Mouse (Mus musculus) erythroblast, adult 5-6 weeks (primary cell): ENCODE measurements around the gene Taf12. TPM values are rescaled to one million over a fixed set of nuclear protein-coding genes. Genes with fewer than 3 reads are reported as not detected.

Experiments used
- ATAC-seq: replicated peaks from 2 replicates; pipeline ENCODE4 v1.8.0; 2016; ENCODE audit warnings: moderate number of reproducible peaks, mild to moderate bottlenecking, moderate TSS enrichment, inconsistent platforms; ENCODE audit not compliant: poor library complexity, low FRiP score, severe bottlenecking
- total RNA-seq, 2 experiments: library from RNA; stranded (forward) in 1 of 2; stranded (reverse) in 1 of 2; fragments of 150-400 nt in 1 of 2; fragments of 200-764, 138-1000 nt in 1 of 2; gene quantifications; 2 replicates each; pipeline versions ENCODE4 v1.2.3 to v1.2.4; 2015 to 2017; ENCODE audit warnings: low replicate concordance in 2 of 2

The Taf12 gene
- total RNA-seq, 2 experiments from 2014 or later, result 10.2 to 18.8 TPM

DNA sequence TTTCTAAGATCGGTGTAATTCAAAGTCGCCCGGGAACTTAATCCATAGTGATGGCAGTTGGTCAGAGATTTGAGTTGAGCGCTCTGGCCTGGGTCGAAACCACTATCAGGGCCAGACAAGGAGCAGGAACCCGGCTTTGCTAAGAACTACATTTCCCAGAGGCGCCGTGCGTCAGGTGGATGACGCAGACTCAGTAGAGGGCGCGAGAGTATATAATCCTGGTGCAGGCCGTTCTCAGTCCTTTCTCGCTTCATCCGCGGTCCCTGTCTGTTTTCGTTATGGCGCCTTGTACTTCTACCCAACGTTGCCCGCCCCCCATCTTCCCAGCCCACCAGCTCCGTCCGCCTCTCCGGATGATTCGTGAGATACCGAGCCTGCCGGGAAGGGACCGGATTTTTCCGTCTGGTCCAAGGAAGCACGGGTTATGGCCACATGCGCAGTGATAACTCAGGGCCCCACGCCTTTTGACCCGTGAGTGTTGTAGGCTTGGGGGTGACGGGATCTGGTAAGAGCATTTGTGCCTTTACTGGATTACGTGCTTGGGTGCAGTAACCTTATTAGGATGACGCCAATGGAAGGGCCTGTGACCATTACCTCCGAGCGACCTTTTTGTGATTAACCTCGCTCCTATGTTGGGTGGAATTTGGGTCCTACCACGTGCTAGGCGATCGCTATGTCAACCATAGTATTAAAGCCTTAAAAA lies 34.4 kb downstream of the Taf12 start:
- peak; percentile 98 for ATAC-seq

DNA sequence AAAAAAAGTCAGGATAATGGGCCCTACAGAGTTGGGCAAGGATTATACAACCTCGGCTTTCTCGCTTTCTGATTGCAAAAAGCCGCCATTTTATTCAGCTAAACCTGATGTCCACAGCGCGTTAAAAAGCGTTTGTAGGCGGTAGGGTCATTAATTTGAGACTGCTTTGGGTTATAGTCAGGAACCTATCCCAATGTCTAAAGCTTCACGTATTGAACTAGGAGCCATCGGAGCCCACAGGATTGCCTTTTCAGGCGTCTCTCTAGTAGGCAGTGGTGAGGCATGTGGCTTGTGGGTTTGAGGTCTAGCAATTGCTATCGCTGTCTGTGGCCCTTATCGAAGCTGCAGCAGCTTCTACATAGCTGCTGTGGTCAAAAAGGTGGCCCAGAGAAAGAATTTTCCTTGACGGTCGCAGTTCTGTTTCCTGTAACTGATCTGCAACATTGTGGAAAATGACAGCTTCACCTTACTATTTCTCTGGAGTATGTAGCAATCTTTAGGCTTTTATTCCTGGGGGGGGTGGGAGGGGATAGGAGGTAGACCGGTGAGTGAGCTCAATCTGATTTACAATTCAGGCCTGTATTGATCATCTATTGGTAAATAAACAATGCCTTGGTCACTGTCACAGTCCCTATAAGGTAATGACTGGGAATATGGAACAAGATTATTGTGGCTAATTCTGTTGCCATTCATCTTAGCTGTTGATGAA lies 35.1 kb downstream of the Taf12 start:
- ATAC-seq, result peak; percentile 61

DNA sequence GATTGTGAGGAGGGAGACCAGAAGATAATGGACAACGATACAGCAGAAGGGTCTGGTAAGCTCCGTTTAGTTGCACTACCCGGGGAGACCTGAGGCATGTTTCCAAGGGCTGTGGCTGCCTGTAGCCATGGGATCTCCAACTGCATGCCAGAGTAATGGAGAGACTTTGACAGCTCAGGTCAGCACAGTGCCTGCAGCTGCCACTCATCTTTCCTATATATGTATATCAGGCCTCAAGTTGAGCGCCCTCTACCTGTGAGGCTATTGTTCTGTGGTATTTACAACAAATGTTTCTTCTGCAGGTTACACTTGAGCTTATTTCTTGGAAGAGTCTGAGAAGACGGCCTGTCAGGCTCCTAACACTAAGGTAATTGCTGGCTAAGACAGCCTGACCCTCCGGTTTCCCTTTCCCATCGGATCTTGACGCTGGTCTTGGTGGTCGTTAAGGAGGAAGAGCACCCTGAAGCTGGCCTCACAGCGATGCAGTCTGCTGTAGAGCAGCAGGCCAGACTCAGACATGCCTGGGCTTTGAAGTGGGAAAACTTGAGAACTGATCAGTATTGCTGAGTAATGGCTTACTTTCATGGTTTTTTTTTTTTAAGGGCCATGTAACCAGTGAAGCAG lies 35.8 kb downstream of the Taf12 start:
- ATAC-seq, result peak; percentile 58

DNA sequence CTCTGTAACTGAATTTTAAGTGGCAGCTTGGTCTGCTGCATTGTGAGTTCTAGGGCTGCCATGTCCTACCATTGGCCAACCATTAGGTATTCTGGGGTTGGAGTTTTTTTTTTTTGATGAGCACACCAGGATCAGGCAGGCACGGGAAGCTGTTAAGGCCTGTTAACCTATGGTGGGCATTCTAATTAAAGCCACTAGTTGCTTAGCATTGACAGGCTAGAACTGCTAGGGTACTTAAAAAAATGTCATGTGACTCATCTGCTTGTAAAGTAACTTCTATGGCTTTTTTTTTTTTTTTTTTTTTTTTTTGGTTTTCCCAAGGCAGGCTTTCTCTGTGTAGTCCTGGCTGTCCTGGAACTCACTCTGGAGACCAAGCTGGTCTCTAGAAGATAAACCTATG lies 37.0 kb downstream of the Taf12 start:
- no peak for ATAC-seq

DNA sequence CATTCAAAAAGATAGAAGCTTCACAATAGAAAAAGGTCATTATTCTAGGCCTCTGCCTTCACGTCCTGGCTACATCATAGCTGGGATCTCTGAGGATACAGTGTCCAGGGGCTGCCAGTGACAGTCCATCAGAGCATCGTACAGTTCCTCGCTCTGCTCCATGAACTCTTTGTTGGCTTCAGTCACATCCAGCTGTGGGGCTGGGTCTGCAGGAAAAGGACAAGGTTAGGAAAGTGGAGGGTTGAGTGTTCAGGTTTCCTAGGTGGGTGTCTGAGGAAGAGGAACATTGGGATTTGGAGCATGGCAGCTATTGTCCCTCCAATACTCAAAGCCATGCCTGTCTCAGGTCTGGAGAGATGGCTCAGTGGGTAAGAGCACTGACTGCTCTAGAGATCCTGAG lies 37.6 kb downstream of the Taf12 start:
- no peak for ATAC-seq

DNA sequence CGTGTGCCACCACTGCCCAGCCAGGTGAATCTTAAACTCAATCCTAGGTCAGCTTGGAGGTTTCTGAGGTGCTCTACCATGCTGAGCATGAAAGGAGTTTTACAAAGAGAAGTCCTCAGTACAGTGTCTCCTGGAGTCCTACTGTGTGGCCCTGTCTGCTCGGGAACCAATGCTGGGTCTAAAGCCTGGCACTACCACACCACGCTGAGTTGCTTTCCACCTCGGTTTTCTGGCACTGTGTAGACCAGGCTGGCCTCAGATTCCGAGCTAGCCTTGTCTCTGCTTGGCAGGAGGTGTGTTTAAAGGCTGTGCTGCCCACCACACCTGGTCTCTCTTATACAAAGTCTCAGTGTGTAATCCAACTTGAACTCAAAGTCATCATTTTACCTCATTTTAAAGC lies 38.5 kb downstream of the Taf12 start:
- no peak for ATAC-seq

DNA sequence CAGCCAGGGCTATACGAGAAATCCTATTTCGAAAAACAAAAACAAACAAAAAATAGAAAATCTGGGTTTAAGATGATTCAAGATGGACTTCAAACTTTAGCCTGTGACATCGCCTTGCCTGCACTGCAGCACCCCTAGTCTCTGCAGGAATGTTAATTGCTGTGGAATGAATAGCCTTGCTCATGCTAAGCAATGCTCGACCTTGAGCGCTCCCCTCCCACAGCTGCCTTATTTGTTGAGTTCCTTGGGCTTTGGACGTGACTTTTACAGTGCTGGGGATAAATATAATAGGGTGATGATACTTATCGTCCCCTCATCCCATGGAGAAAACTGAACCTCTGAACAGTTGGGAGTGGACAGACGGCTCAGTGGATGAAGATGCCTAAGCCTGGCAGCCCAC lies 41.5 kb downstream of the Taf12 start:
- no peak for ATAC-seq

DNA sequence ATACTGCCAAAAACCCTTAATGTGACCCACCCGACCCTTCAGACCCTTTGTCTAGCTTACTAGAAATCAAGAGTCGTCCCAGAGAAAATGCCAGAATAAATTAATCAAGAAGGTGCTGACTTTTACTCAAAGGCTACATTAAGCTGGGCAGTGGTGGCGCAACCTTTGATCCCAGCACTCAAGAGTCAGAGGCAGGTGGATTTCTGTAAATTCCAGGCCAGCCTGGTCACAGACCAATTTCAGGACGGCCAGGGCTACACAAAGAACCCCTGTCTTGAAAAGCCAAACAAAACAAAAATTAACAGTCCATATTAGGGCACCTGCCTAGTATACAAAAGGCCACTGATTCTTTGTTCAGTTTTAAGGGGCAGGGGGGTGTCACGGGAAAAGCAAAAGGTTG lies 52.3 kb downstream of the Taf12 start:
- no peak for ATAC-seq

DNA sequence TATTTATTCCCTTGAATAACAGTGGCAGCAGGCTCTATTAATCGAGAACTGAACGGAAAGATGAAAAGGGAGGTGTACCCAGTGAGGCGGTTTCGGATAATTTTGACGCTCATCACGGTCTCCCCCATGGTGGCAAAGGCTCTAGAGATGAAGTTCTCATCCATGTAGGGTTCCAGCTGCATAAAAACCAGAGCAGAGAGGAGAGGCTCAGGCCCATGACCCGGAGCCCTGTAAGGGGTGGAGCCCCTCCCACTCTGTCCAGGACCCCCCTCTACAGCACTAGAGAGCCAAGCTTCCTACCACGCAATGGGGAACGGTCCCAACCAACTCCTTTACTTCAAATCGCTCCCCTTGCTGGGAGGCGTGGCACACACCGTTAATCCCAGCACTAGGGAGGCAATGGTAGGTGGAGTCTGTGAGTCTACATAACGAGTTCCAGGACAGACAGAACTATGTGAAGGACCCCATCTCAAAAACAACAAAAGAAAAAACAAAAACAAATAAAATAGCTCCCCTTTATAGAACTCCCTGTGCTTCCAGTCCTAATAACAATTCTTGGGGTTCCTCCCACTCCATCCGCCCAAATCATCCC lies 54.3 kb downstream of the Taf12 start:
- ATAC-seq, result no peak

DNA sequence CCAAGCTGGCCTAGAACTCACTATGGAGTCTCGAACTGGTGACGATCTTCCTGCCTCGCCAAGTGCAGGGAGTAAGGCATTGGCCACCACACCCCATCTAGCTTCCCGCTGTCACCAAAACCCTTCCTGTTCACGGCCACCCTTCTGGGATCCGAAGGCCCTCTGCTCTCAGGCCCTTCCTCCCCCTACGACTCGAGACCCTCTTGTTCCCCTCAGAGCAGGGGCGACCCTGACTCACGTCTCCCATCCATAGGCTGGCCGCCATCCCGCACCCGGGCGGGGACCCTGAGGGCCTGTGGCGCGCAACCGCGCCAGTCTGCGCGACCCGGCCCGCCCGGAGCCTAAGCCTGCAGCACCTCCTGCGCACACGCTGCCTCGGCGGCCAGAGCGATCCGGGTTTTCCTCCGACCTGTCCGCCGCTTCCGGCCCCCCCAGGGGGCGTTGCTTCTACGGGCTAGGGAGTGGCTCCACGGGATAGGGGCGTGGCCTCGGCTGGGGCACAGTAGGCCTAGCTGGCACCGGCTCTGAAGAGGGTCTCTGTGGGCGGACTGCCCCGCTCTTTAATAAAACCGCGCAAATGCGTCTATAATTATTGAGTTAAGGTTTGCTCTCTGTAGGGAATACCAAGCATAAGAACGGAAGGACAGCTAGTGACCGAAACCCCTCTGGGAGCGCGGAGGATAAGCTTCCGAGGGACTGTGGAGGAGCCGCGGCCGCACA lies 55.1 kb downstream of the Taf12 start, which contains the start of gene Trnau1ap:
TSS of gene Trnau1ap (minus strand) at position 424 of the 720 bp plus-strand sequence.
- ATAC-seq, result peak; percentile 98

DNA sequence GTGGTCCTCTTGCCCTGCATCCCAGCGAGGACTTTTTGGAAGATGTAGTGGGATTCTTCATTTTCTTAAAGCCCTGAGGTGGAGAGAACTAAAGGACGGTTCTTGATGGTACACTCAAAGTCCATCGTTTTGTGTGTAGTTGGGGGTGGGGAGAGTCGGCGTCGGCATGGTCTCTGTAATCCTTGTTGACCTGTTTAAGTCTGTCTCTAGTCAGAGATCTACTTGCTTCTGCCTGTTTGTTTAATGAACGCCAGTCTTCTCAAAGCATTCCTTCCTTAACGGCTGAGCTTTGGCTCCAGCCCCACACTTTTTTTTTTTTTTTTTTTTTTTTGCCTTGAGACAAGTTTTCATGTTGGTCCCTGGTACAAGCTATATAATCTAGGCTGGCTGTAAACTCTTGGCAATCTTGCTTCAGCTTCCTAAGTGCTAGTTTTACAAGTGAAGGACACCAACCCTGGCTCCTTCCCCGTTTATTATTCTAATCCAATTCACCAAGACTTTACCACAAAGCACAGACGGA lies 55.7 kb downstream of the Taf12 start:
- no peak for ATAC-seq

DNA sequence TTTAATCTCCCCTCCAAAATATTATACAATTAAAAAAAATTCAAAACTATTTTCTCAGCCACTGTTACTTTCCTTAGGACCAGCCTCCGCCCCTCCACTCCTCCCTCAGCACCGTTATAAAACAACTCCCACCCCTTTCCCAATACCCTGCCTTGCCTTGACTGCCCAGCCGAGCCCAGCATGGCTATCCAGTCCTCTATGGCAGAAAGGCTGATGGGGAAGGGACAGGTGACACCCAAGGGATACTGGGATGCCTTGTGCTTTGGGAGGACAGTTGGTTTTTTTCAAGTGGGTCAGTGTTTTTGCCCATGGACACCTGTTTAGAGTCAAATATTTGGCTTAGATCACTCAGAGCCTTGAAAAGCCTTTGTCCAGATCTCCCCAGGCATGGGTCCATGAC lies 57.8 kb downstream of the Taf12 start:
- no peak for ATAC-seq

DNA sequence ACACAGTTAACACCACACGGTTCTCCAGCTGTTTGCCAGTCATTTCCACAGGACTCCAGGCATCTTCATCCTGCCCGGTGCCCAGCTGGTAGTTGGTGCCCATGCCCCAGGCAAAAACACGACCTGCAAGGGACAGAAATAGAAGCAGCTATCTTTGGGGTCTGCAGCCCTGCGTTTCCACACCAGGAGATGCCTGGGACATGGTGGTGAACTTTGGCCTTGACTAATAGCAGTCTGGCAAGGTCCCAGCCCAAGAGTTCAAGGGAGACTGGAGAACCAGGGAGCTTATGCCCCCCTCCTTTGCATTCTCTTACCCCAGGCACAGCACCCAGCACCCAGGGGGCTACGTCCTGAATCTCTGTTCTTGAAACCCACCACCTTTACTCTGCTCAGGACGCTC lies 58.7 kb downstream of the Taf12 start:
- ATAC-seq, result no peak

DNA sequence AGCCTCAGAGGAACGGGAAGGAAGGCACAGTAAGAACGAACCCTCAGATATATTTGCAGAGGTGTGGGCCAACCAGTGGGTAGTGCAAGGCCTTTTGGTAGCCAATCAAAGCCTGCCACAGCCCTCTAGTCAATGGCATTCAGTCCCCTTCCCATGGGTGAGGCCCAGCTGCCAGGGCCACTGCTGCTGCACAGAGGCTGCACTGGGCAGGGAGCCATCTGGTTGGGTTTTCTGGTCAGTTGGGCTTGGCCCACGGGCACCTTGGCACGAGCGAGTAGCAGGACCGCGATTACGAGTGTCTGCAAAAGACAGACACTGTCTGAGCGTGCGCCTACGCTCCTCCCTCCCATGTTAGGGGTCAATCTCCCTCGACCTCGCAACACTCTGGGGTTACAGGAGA lies 64.8 kb downstream of the Taf12 start:
- ATAC-seq, result no peak

DNA sequence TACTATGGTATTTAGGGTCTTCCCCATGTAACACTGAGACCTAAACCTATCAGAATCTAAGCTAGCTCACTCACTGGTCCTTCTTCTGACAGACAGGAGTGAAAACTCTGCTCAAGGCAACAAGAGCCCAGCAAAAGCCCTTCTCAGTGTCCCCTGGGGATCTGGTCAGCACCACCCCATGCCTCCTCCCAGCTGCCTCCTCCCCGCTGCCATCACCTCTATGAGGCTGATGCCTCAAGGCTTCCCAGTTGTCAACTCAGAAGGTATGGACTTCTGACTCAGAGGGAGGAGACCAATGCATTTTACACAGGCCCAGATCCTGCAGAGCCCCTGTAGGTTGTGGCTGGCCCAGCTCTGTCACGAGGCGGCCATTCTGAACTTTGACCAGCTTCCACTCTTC lies 67.3 kb downstream of the Taf12 start:
- no peak for ATAC-seq

DNA sequence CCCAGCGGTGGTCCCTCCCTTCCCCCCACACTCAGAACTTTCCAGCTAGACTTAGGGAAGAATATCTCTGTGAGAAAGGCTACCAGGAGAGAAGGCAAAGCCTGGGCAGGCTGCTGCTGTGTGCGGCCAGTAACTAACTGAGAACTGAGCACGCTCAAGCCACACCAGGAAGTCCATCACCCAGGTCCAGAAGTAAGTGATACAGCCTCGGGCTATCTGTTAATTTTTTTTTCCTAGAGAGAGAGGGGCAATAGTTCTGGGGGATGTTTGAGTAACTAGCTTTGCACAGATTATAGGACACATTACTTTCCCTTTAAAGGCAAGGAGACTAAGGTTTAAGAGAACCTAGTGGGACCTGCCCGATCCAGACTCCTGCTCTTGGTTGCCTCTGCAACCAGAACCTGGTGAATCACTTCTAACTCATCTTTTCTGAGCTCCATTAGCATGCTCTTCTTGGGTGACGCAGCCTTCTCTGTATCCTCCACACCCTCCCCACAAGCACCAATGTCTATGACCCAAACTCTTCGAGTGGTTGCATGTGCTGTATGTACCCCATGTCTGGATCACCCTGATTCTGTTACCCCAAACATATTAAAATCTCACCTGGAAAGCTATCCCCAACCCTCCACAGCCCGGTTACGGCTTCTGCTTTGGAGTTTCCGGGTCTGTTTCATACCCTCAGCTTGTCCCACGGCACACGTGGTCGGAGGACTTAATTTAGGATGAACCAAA lies 70.4 kb downstream of the Taf12 start:
- peak; percentile 71 for ATAC-seq
